Mouse (Mus musculus) kidney, postnatal 25 days (tissue): ENCODE measurements at regions not wholly inside any gene's neighbourhood (a gene's known extent, or its start where the extent isn't known, plus 50 kb on each side); places are given as distances from the start of the nearest gene placed in this dataset.
A peak's percentile ranks its signal among the peaks of the same experiment; 100 is the strongest.

Experiments used
- DNase-seq, 2 experiments: peaks; one replicate each; pipeline ENCODE4 v3.0.0; 2021; ENCODE audit warnings: mixed read lengths in 2 of 2

DNA sequence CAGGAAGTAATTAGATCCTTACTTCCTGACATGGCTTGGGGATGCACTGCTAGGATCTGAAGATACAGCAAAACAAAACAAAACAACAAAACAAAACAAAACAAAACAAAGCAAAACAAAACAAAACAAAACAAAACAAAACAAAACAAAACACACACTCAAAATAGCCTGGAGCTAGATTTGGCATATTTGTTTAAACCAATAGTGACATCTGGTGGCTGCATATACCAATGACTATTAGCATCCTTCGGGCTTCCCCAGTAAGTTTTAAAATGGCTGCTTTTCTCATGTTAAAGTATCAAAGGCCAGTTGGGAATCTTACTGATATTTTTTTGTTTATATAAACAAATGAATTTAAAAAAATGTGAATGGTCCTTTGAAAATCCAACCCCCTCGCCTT is 52.9 kb upstream of the Ica1 start:
- peak in 1 of 2 experiments; percentile 5 for DNase-seq

GRCm38 (mm10) chr6:8832924-8833323 is 54.6 kb upstream of the Ica1 start:
- no peak for DNase-seq

DNA sequence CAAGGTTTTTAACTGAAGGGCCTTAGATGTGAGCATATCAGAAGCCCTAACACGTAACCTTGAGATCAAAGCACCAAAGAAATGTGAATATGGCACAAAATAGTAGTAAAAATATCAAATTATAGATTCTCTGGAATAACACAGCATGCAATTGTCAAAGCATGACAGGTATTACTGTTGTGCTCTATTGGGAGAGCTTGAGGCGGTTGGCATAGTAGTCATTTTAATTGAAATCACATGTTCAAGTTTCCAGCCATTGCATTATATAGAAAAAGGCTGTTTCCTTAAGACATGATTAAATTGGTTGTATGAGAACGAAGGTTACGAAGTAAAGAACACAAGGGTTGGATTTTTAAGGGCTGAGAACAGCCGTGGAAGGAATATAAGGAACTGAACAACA is 75.4 kb upstream of the Ica1 start:
- no peak for DNase-seq

DNA sequence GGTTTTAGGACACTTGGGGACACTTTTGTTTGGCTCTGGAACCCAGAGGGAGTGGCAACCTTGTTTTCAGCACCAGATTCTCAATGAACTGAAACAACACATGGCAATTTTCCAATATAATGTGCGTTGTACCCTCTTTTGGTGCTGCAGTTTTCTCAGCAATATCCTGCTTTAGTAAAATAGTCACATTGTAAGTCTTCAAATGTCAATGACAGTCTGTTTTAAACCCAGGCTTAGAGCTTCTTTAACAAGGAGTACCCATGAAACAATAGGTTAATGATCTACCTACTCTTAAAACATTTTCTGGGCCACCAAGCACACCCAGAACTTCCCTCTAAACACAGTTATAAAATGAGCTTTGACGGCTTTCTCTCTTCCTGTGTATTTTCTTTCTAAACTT is 82.3 kb upstream of the Ica1 start:
- no peak for DNase-seq

GRCm38 (mm10) chr6:8863843-8864620 is 84.2 kb upstream of the Nxph1 start:
- no peak for DNase-seq

DNA sequence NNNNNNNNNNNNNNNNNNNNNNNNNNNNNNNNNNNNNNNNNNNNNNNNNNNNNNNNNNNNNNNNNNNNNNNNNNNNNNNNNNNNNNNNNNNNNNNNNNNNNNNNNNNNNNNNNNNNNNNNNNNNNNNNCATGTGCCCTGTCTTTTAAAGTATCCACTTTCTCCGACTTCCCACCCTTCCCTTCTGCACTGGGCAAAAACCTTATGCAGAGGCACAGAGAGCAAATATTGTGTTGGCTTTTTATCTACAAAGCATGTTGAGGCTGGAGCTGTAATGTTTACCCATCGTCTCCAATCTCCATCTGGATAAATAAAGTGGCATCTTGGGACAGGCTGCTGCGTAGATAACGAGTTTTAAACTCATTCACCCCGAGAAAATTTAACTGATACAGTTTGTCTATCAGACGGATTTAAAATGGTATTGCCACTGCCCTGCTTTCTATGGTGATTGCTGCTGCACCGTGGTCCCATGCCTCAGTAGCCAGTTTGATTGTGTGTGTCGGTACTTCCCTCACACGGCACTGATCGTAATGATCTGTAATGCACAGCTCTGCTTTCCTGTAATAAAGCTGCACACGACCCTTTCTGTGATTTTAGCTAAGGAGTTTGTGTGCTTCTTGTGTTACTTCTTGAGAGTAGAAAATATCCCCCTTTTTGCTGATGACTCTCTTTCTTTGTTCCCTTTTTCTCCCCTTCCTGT is 70.7 kb upstream of the Nxph1 start:
- DNase-seq: no peak

DNA sequence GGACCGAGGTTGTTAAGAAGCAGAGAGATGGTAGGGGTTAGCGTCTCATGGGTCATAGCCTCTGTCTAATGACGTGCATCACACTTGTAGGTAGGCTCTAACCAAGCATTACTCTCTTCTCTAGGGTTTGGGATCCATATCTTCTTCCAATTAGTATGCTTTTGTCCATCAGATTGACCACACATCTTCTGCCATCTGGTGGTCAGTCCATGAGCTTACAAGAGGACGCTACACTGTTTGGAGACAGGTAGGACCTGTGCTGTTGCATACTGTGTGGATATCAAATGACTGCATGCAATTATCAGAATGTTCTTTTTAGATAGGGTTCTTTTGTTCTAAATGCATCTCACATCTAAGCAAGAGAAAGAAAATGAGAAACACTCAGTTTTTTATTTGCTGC is 54.6 kb upstream of the Nxph1 start:
- DNase-seq: peak in 1 of 2 experiments; percentile 12

- DNase-seq: no peak
Measured at GRCm38 (mm10) chr6:8896097-8896496, 52.1 kb upstream of the Nxph1 start.

DNA sequence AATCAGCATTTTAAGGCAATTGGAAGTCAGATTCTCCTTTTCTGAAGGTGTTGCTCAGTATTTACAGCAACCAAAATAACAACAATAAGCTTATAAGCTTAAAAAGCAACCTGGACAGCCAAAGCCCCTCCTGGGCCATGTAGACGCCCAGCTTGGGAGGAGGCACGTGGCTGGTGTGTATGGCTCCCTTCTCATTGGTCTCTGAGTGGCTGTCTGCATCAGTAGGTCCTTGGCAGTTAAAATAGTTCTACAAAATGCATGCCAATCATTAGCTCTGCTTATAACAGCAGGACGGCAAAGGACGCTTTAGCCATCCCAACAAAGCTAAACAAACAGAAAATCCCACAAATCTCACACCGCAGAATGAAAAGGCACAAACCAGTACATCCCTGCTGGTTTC is 51.4 kb upstream of the Nxph1 start:
- no peak for DNase-seq

DNA sequence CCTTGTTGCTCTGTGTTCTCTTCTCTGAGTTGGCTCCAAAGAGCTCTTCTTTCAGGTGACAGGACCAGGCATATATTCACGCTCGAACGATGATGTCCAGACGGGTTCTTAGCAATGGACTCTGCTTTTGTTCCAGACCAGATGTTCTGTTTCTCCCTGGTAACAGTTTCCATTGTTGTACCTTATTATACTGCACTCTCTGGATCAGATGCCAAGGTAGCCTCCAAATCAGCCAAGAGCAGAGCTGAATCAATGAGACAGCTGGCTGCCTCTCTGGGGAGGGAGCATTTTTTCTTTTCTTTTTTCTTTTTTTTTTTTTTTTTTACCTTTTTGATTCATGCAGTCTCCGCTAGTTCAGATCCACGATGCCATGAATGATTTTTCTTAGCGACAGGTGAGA is 50.9 kb upstream of the Nxph1 start:
- DNase-seq: no peak

GRCm38 (mm10) chr6:8898268-8898667 is 50.0 kb upstream of the Nxph1 start:
- no peak for DNase-seq
